Mouse (Mus musculus): ENCODE data around the gene Vps8.

DNA sequence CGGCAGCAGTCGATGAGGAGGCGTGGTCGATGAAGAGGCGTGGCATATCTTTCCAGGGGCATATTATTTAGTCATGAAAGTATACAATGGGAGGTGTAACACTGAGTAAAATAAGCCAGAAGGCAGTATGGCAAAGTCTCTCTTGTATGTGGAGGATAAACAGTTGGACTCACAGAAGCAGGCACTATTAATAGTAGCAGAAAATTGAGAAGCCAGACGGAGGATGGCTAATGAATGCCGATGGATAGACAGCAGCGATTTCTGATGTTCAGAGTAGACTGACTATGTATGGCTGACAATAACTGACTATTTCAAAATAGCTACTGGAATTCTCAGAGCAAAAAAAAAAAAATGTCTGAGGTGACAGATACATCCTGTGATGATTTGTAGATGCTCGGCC is 233.0 kb downstream of the Vps8 start:
- TF ChIP-seq MYOG (IDR thresholded peaks at IDR 0.05; ENCODE audit: control insufficient read depth, extremely low read depth, insufficient read length) (no peak), CTCF (IDR thresholded peaks at IDR 0.05; ENCODE audit: control insufficient read depth, insufficient read depth, insufficient read length) (no peak), FOSL1 (IDR thresholded peaks at IDR 0.05; ENCODE audit: insufficient read depth, low read length, poor library complexity, severe bottlenecking) (no peak), MAX (IDR thresholded peaks at IDR 0.05) (no peak), CEBPB (IDR thresholded peaks at IDR 0.05; ENCODE audit: low read depth) (no peak), MYOD1 (IDR thresholded peaks at IDR 0.05; ENCODE audit: control insufficient read depth, insufficient read length, low read depth) (no peak)

Data from C2C12 (cell line).